Mouse (Mus musculus) lung, embryonic 15.5 days (tissue): ENCODE results near the gene Gm21977. TPM values are rescaled to one million over a fixed set of nuclear protein-coding genes. Genes with fewer than 3 reads are reported as not detected.
"Not testable (repeated sequence)": the region's sequence is repeated elsewhere in the genome, so short reads cannot be mapped to it uniquely, and the experiment has no call there.

Experiments used
- ATAC-seq: fragments of 200-750 bp; cut with Nextera tagmentation; 2 replicates; pipeline ENCODE4 v1.8.0; 2017; ENCODE audit warnings: moderate number of reproducible peaks, borderline replicate concordance; ENCODE audit not compliant: low FRiP score, low TSS enrichment; ENCODE audit errors: extremely low read depth
- H3K27ac ChIP-seq: fragments of 300-500 bp; sonication (generic); 2 replicates; pipeline ENCODE4 v1.5.1; 2015; ENCODE audit warnings: moderate library complexity, mild to moderate bottlenecking, inconsistent platforms
- H3K27me3 ChIP-seq: fragments of 300-500 bp; sonication (generic); 2 replicates; pipeline ENCODE4 v1.6.1; 2015; ENCODE audit warnings: inconsistent platforms
- H3K36me3 ChIP-seq: fragments of 300-500 bp; sonication (generic); 2 replicates; pipeline ENCODE4 v1.6.1; 2015; ENCODE audit warnings: inconsistent platforms
- H3K4me1 ChIP-seq: fragments of 300-500 bp; sonication (generic); 2 replicates; pipeline ENCODE4 v1.6.1; 2015; ENCODE audit warnings: inconsistent platforms
- H3K4me2 ChIP-seq: fragments of 300-500 bp; sonication (generic); 2 replicates; pipeline ENCODE4 v1.6.1; 2015; ENCODE audit warnings: inconsistent platforms, mild to moderate bottlenecking, moderate library complexity
- H3K4me3 ChIP-seq: fragments of 300-500 bp; sonication (generic); 2 replicates; pipeline ENCODE4 v1.5.1; 2015; ENCODE audit warnings: mild to moderate bottlenecking, inconsistent platforms
- H3K9ac ChIP-seq: fragments of 300-500 bp; sonication (generic); 2 replicates; pipeline ENCODE4 v1.6.1; 2015; ENCODE audit warnings: inconsistent platforms
- H3K9me3 ChIP-seq: fragments of 300-500 bp; sonication (generic); 2 replicates; pipeline ENCODE4 v1.6.1; 2016; ENCODE audit warnings: inconsistent platforms
- WGBS: fragments of 180-500 bp; shearing (Covaris S2); methylation state at CpG from one replicate; pipeline ENCODE4 v1.1.7; 2015; 5-methylcytosine and 5-hydroxymethylcytosine counted together
- polyA plus RNA-seq: library from polyadenylated mRNA; unstranded; fragments of >200 nt; fragmentation: Nextera tagmentation; extraction: Ambion mirVana; gene quantifications from 2 replicates; pipeline ENCODE4 v1.2.1, GENCODE M21; 2015

Gene Gm21977
- not detected in 2 replicates for polyA plus RNA-seq

- no CpG with 5 or more reads among the region's 3 CpGs for WGBS
- not testable (repeated sequence) for ATAC-seq, H3K9ac ChIP-seq, H3K27me3 ChIP-seq, H3K36me3 ChIP-seq, H3K9me3 ChIP-seq, H3K4me2 ChIP-seq, H3K4me3 ChIP-seq, H3K27ac ChIP-seq, H3K4me1 ChIP-seq
Observed at GRCm38 (mm10) chr14:42853377-42853776, at the start of gene Gm21977. TSS of gene Gm21977 (minus strand) at chr14:42853477.

Other genes starting within 250 kb of the Gm21977 start
- not detected in 2 replicates for gene Gm3633, start 211.6 kb downstream of the Gm21977 start, polyA plus RNA-seq
- not detected in 2 replicates for gene Gm10378, start 197.5 kb downstream of the Gm21977 start, polyA plus RNA-seq
- not detected in 2 replicates for gene Gm3015, start 84.7 kb downstream of the Gm21977 start, polyA plus RNA-seq
- not detected in 2 replicates for gene Gm10377, start 55.5 kb downstream of the Gm21977 start, polyA plus RNA-seq
- gene Gm8082, start 140.1 kb upstream of the Gm21977 start, polyA plus RNA-seq, result not detected in 2 replicates
- gene Gm10376, start 162.2 kb upstream of the Gm21977 start, polyA plus RNA-seq, result not detected in 2 replicates
- gene Gm8094, start 223.2 kb upstream of the Gm21977 start, polyA plus RNA-seq, result not detected in 2 replicates
- not detected in 2 replicates for gene Gm8104, start 247.1 kb upstream of the Gm21977 start, polyA plus RNA-seq